ENCODE assay signal across 18 mouse cellular contexts in genomic region chr16:43918867-43919266, GRCm38 (mm10).
"Had no signal": no experiment of that assay in that cellular context is flagged by ENCODE, and none has a peak within 500 bp of the region (broad histone marks: within the 10 kb centered on the region; RNA-seq: fewer than 3 reads in every experiment).

No protein-coding gene starts in this region.

- H3K4me1 ChIP-seq: intestine, embryonic 15.5 days; kidney, embryonic 15.5 days; limb, embryonic 10.5 days; liver, embryonic 15.5 days; midbrain, embryonic 12.5 days; neural tube, embryonic 13.5 days had no signal

- H3K9me3 ChIP-seq: intestine, embryonic 15.5 days; kidney, embryonic 15.5 days; limb, embryonic 10.5 days; liver, embryonic 15.5 days; megakaryocyte, embryonic 14.5 days; midbrain, embryonic 12.5 days; neural tube, embryonic 13.5 days had no signal

- H3K9ac ChIP-seq: intestine, embryonic 15.5 days; kidney, embryonic 15.5 days; liver, embryonic 15.5 days; lung, embryonic 14.5 days; midbrain, embryonic 12.5 days; neural tube, embryonic 13.5 days had no signal

- DNase-seq: kidney, adult 18-20 months; kidney, postnatal 14 days; lung, embryonic 14.5 days; lung, postnatal 10 days; lung, postnatal 4 days; retina, postnatal 1 day; right cerebral cortex, postnatal 14 days; thymus, adult 18-20 months; thymus, postnatal 25 days had no signal

- H3K27me3 ChIP-seq: intestine, embryonic 15.5 days; kidney, embryonic 15.5 days; liver, embryonic 15.5 days; megakaryocyte, embryonic 14.5 days; midbrain, embryonic 12.5 days; neural tube, embryonic 13.5 days had no signal

- H3K27ac ChIP-seq: intestine, embryonic 15.5 days; kidney, embryonic 15.5 days; left cerebral cortex, adult 2 months; limb, embryonic 10.5 days; liver, embryonic 15.5 days; midbrain, embryonic 12.5 days; neural tube, embryonic 13.5 days had no signal

- H3K4me2 ChIP-seq: intestine, embryonic 15.5 days; kidney, embryonic 15.5 days; liver, embryonic 15.5 days; lung, embryonic 14.5 days; midbrain, embryonic 12.5 days; neural tube, embryonic 13.5 days had no signal

- H3K36me3 ChIP-seq: intestine, embryonic 15.5 days; liver, embryonic 15.5 days; midbrain, embryonic 12.5 days had no signal

- ATAC-seq: intestine, embryonic 15.5 days; midbrain, embryonic 16.5 days had no signal

- H3K4me3 ChIP-seq: intestine, embryonic 15.5 days; kidney, embryonic 15.5 days; left cerebral cortex, adult 2 months; limb, embryonic 10.5 days; liver, embryonic 15.5 days; megakaryocyte, embryonic 14.5 days; midbrain, embryonic 12.5 days; neural tube, embryonic 13.5 days had no signal
